Mouse (Mus musculus) naive thymus-derived CD4-positive, alpha-beta T cell, adult 2 months (primary cell): Measurements from ENCODE around the gene Duox2.

Experiments used
- DNase-seq: peaks from one replicate; pipeline ENCODE4 v3.0.0-alpha.2; 2011; ENCODE audit warnings: low read depth

The Duox2 gene

GRCm38 (mm10) chr2:122237891-122238470, 60.3 kb downstream of the Duox2 start:
- DNase-seq = no peak

GRCm38 (mm10) chr2:122236321-122236720, 61.9 kb downstream of the Duox2 start:
- no peak for DNase-seq

- DNase-seq = no peak
Observed at GRCm38 (mm10) chr2:122235425-122235824, 62.8 kb downstream of the Duox2 start.

GRCm38 (mm10) chr2:122234611-122235288, 63.5 kb downstream of the Duox2 start, which contains the start of gene Sord:
Gene Sord (plus strand): TSS chr2:122234749.
- peak; percentile 85 for DNase-seq

GRCm38 (mm10) chr2:122233759-122234557, 64.3 kb downstream of the Duox2 start:
- no peak for DNase-seq

GRCm38 (mm10) chr2:122233341-122233740, 64.9 kb downstream of the Duox2 start:
- DNase-seq = no peak

- DNase-seq = no peak
Observed at GRCm38 (mm10) chr2:122231616-122232015, 66.6 kb downstream of the Duox2 start.

GRCm38 (mm10) chr2:122230395-122230794, 67.9 kb downstream of the Duox2 start:
- no peak for DNase-seq
